Mouse (Mus musculus) kidney, adult 8-10 months (tissue): Measurements from ENCODE around the gene Gna12.

ENCODE experiments used
- DNase-seq, 2 experiments: peaks; one replicate each; pipeline ENCODE4 v3.0.0; 2022

The Gna12 gene

GRCm38 (mm10) chr5:140752041-140752440 lies 78.2 kb downstream of the Gna12 start:
- no peak for DNase-seq

DNA sequence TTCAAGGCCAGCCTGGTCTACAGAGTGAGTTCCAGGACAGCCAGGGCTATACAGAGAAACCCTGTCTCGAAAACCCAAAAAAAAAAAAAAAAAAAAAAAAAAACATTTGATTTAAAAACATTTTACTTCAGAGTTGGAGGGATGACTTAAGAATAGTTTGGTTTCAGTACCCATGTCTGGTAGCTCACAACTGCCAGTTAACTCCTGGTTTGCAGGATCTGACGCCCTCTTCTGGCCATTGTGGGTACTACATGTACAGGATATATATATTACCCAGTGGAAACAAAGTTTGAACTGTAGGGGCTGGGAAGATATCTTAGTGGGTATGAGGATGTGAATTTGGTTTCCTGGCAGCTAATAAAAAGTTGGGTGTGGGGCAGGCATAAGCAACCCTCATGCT lies 79.3 kb downstream of the Gna12 start:
- DNase-seq: peak in 1 of 2 experiments; percentile 49

DNA sequence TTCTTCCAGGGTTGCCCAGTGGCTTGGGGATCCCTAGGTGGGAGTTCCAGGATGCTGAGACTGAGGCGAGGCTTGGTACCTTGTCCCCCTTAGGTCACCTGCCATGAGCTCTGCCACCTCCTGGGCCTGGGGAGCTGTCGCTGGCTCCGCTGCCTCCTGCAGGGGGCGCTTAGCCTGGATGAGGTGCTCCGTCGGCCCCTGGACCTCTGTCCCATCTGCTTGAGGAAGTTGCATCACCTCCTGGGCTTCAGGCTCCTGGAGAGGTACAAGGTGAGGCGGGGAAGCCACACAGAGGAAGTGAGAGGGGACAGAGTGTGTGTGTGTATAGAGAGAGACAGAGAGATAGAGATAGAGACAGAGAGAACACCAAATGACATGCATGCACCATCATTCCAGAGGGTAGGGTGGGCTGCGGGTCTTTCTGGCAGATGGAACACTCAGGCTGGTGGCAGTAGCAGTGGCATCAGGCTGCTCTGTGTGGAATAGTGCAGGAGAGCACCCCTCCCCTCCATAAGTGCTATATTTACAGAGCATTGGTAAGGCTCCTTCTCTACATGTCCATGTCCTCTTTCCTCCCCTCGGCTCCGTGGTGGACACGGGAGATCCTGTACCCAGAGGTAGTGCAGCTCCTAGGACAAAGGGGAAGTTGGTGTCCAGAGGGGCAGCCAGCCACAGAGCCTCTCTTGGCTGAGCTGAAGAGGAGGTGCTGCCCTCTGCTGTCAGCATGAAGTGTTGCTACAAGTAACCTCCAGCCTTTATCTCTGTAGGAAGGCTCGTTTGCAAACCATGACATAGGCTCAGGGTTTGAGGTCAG lies 81.0 kb downstream of the Gna12 start:
- peak; percentile 58 to 80 for DNase-seq

GRCm38 (mm10) chr5:140748425-140748824 lies 81.8 kb downstream of the Gna12 start:
- DNase-seq: peak; percentile 85 to 88

DNA sequence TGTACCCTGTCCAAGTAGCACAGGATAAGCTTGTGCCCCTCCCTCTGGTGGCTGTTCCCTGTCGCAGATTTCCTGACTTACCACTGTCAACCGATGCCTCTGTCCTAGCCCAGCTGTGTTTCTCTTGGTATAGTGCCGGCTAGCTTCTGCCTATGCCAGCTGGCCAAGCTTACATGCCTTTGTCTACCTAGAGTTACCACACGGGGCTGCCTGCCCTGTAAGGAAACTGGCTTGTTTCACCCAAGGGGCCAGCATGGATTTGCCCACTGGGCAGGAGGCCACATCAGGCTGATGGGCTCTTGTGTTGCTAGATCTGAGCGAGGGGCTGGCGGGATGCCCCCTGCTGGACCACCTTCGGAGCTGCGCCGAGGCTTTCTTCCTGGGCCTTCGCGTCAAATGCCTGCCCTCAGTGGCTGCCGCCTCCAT lies 86.5 kb downstream of the Gna12 start:
- DNase-seq: no peak

DNA sequence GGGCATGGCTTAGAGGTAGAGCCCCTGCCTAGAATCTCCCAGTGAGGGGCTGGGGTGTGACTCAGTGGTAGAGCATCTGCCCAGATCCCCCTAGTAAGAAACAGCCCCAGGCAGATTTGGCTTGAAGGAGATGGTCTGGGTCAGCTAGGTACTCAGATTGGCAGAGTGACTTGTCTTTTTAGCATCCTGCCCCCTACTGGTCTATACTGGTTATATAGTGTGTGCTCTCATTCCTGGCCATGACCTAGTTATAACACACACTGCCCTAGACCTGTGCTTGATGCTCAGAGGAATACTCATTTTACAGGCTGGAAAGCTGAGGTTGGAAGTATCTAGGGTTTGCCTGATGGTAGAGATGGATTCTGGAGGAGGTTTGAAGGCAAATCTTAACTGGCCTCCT lies 88.4 kb downstream of the Gna12 start:
- DNase-seq: no peak

DNA sequence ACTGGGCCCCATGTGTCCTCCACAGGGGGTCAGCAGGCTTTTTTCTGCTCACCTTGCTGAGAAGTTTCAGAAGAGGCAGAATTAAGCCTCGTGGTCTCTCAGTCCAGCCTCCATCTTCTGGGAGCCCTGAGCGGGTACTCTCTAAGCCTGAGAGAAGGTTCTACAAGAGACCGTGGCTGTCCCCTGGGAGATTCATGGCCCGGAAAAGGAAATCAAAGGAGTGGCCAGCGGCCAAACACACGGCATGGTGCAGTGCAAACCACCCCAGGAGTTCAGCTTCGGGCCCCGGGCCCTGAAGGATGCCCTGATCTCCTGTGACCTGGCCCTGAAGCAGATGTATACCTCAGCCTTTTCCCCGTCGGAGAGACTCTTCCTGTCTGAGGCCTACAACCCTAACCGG lies 89.2 kb downstream of the Gna12 start:
- DNase-seq: peak in 1 of 2 experiments; percentile 36

DNA sequence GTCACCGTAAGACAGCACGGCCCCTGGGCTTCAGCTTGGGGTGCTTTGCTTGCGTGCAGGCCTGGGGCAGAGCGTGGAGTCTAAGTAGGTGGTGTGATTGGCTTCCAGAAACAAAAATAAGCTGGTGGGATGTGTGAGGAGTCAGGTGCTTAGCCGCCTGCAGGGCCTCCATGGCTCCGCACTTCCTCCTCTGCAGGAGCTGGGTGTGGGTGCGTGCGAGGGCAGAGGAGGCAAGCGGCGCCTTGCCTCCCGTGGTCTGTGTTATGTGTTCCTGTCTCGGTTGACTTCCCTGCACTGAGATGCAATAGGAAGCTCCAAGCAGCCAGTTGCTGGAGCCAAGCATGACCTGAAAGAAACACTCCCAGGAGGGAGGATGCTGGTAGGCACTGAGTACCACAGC lies 90.4 kb downstream of the Gna12 start:
- DNase-seq: peak in 1 of 2 experiments; percentile 32

GRCm38 (mm10) chr5:140736166-140736565 lies 94.1 kb downstream of the Gna12 start:
- DNase-seq: no peak

- no peak for DNase-seq
Measured at GRCm38 (mm10) chr5:140735297-140735696, 94.9 kb downstream of the Gna12 start.

- no peak for DNase-seq
Measured at GRCm38 (mm10) chr5:140733336-140733735, 96.9 kb downstream of the Gna12 start.

GRCm38 (mm10) chr5:140732195-140732594 lies 98.0 kb downstream of the Gna12 start:
- no peak for DNase-seq

DNA sequence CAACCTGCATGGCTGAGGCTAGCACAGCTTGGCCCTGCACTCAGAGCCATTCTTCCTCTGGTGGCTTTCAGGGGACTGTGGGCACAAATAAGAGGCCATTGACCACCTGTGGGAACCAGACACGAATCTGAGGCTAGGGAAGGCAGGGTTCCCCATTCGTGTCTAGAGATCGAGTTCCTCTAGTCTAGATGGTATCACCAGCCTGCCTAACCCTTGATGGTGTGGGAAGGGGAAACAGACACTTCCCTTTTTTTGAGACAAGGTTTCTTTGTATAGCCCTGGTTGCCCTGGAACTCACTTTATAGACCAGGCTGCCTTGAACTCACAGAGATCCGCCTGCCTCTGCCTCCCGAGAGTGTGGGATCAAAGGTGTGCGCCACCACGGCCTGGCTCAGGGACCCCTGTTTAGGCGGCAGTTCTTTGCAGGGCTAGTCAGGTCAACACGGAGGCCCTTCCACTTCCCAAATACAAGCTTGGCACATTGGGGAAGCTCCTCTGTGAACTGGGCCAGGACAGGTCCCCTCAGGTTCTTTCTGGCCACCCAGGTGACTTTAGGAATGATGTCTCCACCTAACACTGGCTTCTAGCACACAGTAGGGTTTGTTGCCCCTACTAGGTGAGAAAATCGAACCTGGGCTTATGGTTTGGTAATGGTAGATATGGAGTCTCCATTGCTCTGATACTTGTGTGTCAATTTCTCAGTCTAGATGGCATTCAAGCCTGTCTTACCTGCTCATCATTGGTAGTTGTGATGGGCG lies 99.0 kb downstream of the Gna12 start:
- no peak for DNase-seq

- no peak for DNase-seq
Measured at GRCm38 (mm10) chr5:140726946-140727740, 103.1 kb downstream of the Gna12 start.

- DNase-seq: no peak
Measured at GRCm38 (mm10) chr5:140726062-140726839, 104.0 kb downstream of the Gna12 start.

- DNase-seq: no peak
Measured at GRCm38 (mm10) chr5:140723822-140724221, 106.4 kb downstream of the Gna12 start, which contains the start of gene Amz1. TSS of gene Amz1 (plus strand) at chr5:140724127.

- no peak for DNase-seq
Measured at GRCm38 (mm10) chr5:140722121-140722520, 108.1 kb downstream of the Gna12 start.

- no peak for DNase-seq
Measured at GRCm38 (mm10) chr5:140720773-140721172, 109.5 kb downstream of the Gna12 start.

DNA sequence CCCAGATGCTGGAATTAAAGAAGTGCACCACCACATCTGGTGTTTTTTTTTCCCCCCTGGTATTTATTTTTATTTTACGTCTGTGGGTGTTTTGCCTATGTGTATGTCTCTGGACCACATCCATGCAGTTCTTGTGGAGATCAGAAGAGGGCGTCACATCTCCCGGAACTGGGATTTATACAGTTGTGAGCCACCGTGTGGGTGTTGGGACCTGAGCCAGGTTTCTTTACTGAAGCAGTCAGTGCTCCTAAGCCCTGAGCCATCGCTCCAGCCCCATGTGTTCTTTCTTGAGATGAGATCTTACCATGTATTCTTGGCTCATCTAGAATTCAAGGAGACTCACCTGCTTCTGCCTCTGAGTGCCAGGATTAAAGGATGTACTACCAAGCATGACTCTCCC lies 119.2 kb downstream of the Gna12 start:
- no peak for DNase-seq

DNA sequence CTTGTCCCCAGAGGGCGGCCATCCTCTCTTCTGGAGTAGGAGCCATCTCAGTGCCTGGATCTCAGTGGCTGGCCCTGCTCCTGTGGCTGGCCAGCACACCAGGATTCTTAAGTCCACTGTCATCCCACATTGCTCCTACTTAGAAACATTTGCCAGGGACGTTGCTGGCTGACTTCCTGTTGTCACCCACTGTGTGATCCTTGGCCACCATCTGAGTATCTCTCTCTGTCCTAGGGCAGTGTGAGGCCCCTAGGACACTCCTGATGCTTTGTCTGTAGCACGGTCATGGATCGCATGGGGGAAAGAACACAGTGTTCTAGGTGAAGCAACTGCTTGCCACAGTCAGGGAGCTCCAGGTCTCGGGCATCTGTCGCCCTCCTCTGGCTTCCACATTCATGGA lies 119.9 kb downstream of the Gna12 start:
- DNase-seq: no peak
